Mouse (Mus musculus): ENCODE measurements around the gene Wdr61. TPM values are rescaled to one million over a fixed set of nuclear protein-coding genes. Genes with fewer than 3 reads are reported as not detected.

Wdr61 gene
- polyA plus RNA-seq, 1 experiment = 13.2 TPM

DNA sequence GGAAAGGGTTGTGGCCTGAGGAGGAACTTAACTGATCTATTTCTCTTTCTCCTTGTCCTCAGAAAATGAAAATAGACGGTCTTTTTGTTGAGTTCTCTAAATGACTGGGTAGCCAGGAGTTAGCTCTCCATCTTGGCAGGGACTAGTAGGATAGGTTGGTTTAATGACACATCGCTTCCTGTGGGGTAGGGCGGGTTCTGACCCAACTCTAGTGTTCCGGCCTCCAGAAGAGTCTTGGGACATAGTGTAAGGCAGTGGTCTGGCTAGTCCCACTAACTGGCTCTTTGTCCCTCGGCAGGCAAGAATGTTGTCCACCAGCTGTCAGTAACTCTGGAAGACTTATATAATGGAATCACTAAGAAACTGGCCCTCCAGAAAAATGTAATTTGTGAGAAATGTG, 26.2 kb downstream of the Wdr61 start:
- Histone ChIP-seq H3K36me3 (ENCODE audit: control insufficient read depth, insufficient read depth, low read length) (0 out of 2 replicates have a peak, but pooled peaks cover 2% of the 10 kb centered on the region), H3K27ac (ENCODE audit: insufficient read depth, low read length) (no peak overlapping the region), H3K4me3 (ENCODE audit: extremely low read depth, insufficient read depth, insufficient read length) (no peak overlapping the region), H3K27me3 (ENCODE audit: control insufficient read depth, insufficient read depth, low read length) (no peaks in the 10 kb centered on the region), H3K4me1 (ENCODE audit: control insufficient read depth, insufficient read depth, insufficient read length) (no peaks in the 10 kb centered on the region)
- TF ChIP-seq CTCF (IDR thresholded peaks at IDR 0.05; ENCODE audit: extremely low read depth, insufficient read depth, insufficient read length, insufficient replicate concordance) = no peak
- no peak for TF ChIP-seq POLR2A (IDR thresholded peaks at IDR 0.05; ENCODE audit: low read depth, low read length)
- DNase-seq (ENCODE audit: low read depth in 1 of 2, low spot score in 2 of 2) = no peak
- 82% methylated on average over 5 of the region's 5 CpGs for WGBS

GRCm38 (mm10) chr9:54707288-54707999, 26.9 kb downstream of the Wdr61 start:
- no peak for TF ChIP-seq CTCF (IDR thresholded peaks at IDR 0.05; ENCODE audit: extremely low read depth, insufficient read depth, insufficient read length, insufficient replicate concordance)
- no peak for TF ChIP-seq POLR2A (IDR thresholded peaks at IDR 0.05; ENCODE audit: low read depth, low read length)
- no peak overlapping the region for H3K27ac ChIP-seq (ENCODE audit: insufficient read depth, low read length)
- H3K36me3 ChIP-seq (ENCODE audit: control insufficient read depth, insufficient read depth, low read length) = no peaks in the 10 kb centered on the region
- 89% methylated on average over 8 of the region's 8 CpGs for WGBS
- DNase-seq (ENCODE audit: low read depth in 1 of 2, low spot score in 2 of 2) = no peak
- H3K27me3 ChIP-seq (ENCODE audit: control insufficient read depth, insufficient read depth, low read length) = no peaks in the 10 kb centered on the region
- no peak overlapping the region for H3K4me3 ChIP-seq (ENCODE audit: extremely low read depth, insufficient read depth, insufficient read length)
- H3K4me1 ChIP-seq (ENCODE audit: control insufficient read depth, insufficient read depth, insufficient read length) = no peaks in the 10 kb centered on the region

- no peak overlapping the region for H3K27ac ChIP-seq (ENCODE audit: insufficient read depth, low read length)
- H3K36me3 ChIP-seq (ENCODE audit: control insufficient read depth, insufficient read depth, low read length) = no peaks in the 10 kb centered on the region
- no peak for DNase-seq (ENCODE audit: low read depth in 1 of 2, low spot score in 2 of 2)
- H3K27me3 ChIP-seq (ENCODE audit: control insufficient read depth, insufficient read depth, low read length) = peaks cover 2% of the 10 kb centered on the region; the same call in 1 of the 2 replicates
- no peak overlapping the region for H3K4me3 ChIP-seq (ENCODE audit: extremely low read depth, insufficient read depth, insufficient read length)
- 54% methylated on average over 1 of the region's 1 CpGs for WGBS
- H3K4me1 ChIP-seq (ENCODE audit: control insufficient read depth, insufficient read depth, insufficient read length) = no peaks in the 10 kb centered on the region
- no peak for TF ChIP-seq CTCF (IDR thresholded peaks at IDR 0.05; ENCODE audit: extremely low read depth, insufficient read depth, insufficient read length, insufficient replicate concordance)
- TF ChIP-seq POLR2A (IDR thresholded peaks at IDR 0.05; ENCODE audit: low read depth, low read length) = no peak
Observed at GRCm38 (mm10) chr9:54705561-54705960, 28.8 kb downstream of the Wdr61 start.

DNA sequence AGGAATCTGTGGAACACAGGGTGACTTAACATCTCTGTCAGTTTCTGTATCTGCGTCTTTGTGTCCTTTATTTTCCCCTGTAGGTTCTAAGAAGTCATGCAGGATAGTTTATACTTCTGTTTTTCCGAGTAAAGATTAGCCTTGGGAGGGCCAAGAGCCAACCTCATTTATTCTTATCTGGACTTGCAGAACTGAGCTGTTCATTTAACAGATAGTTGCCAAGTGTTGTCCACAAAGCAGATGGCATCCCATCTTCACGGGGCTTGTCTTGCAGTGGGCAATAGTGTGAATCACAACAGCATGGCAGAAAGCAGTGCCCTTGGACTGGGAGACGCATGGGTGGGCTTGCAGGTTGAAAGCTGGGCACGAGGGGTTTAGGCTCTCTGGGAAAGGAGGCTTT, 30.0 kb downstream of the Wdr61 start:
- 77% methylated on average over 5 of the region's 5 CpGs for WGBS
- TF ChIP-seq POLR2A (IDR thresholded peaks at IDR 0.05; ENCODE audit: low read depth, low read length) (no peak), CTCF (IDR thresholded peaks at IDR 0.05; ENCODE audit: extremely low read depth, insufficient read depth, insufficient read length, insufficient replicate concordance) (no peak)
- Histone ChIP-seq H3K27ac (ENCODE audit: insufficient read depth, low read length) (no peak overlapping the region), H3K4me3 (ENCODE audit: extremely low read depth, insufficient read depth, insufficient read length) (no peak overlapping the region), H3K27me3 (ENCODE audit: control insufficient read depth, insufficient read depth, low read length) (peaks cover 10% of the 10 kb centered on the region), H3K4me1 (ENCODE audit: control insufficient read depth, insufficient read depth, insufficient read length) (no peaks in the 10 kb centered on the region; the same call in 1 of the 2 replicates), H3K36me3 (ENCODE audit: control insufficient read depth, insufficient read depth, low read length) (no peaks in the 10 kb centered on the region)
- no peak for DNase-seq (ENCODE audit: low read depth in 1 of 2, low spot score in 2 of 2)

DNA sequence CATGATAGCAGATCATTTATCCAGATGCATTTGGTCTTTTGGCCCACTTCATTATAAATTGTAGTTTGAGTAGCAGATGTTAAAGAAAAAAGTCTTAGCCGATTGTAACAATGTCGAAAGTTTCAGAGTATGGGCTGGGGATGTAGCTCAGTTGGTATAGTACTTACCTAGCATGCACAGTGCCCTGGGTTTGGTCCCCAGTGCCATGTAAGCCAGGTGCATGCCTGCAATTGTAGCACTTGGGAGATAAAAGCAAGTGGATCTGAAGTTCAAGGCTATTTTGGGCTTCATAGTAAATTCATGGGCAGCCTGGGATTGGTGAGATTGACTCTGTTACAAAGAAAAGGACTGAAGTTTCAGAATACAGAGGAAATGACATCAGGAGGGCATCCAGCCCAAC, 31.7 kb downstream of the Wdr61 start:
- H3K36me3 ChIP-seq (ENCODE audit: control insufficient read depth, insufficient read depth, low read length) = no peaks in the 10 kb centered on the region
- DNase-seq (ENCODE audit: low read depth in 1 of 2, low spot score in 2 of 2) = no peak
- H3K27me3 ChIP-seq (ENCODE audit: control insufficient read depth, insufficient read depth, low read length) = peaks cover 15% of the 10 kb centered on the region
- peaks cover 4% of the 10 kb centered on the region for H3K4me1 ChIP-seq (ENCODE audit: control insufficient read depth, insufficient read depth, insufficient read length)
- TF ChIP-seq CTCF (IDR thresholded peaks at IDR 0.05; ENCODE audit: extremely low read depth, insufficient read depth, insufficient read length, insufficient replicate concordance) (no peak), POLR2A (IDR thresholded peaks at IDR 0.05; ENCODE audit: low read depth, low read length) (no peak)
- no peak overlapping the region for H3K4me3 ChIP-seq (ENCODE audit: extremely low read depth, insufficient read depth, insufficient read length)
- no peak overlapping the region for H3K27ac ChIP-seq (ENCODE audit: insufficient read depth, low read length)
- WGBS = 91% methylated on average over 2 of the region's 2 CpGs

- WGBS = 91% methylated on average over 7 of the region's 7 CpGs
- TF ChIP-seq CTCF (IDR thresholded peaks at IDR 0.05; ENCODE audit: extremely low read depth, insufficient read depth, insufficient read length, insufficient replicate concordance) (no peak), POLR2A (IDR thresholded peaks at IDR 0.05; ENCODE audit: low read depth, low read length) (no peak)
- Histone ChIP-seq H3K4me1 (ENCODE audit: control insufficient read depth, insufficient read depth, insufficient read length) (peaks cover 4% of the 10 kb centered on the region), H3K4me3 (ENCODE audit: extremely low read depth, insufficient read depth, insufficient read length) (no peak overlapping the region), H3K27me3 (ENCODE audit: control insufficient read depth, insufficient read depth, low read length) (peaks cover 15% of the 10 kb centered on the region), H3K27ac (ENCODE audit: insufficient read depth, low read length) (no peak overlapping the region), H3K36me3 (ENCODE audit: control insufficient read depth, insufficient read depth, low read length) (no peaks in the 10 kb centered on the region)
- DNase-seq (ENCODE audit: low read depth in 1 of 2, low spot score in 2 of 2) = no peak
Observed at GRCm38 (mm10) chr9:54700746-54701145, 33.6 kb downstream of the Wdr61 start.

DNA sequence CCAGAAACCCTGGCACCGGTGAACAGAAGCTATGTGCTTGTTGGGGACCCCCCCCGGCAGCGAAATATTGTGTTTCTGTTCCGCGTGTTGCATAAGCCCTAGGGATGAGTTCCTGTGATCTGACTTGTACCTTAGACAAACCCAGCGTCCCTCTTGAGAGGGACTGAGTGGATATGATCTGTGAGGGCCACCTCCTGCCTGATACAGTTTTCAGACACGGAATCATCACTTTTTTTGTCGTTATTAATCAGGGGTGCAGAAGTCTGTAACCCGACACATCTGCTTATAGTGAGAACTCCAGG, 34.2 kb downstream of the Wdr61 start:
- 25% methylated on average over 9 of the region's 9 CpGs for WGBS
- Histone ChIP-seq H3K36me3 (ENCODE audit: control insufficient read depth, insufficient read depth, low read length) (no peaks in the 10 kb centered on the region), H3K4me1 (ENCODE audit: control insufficient read depth, insufficient read depth, insufficient read length) (peaks cover 4% of the 10 kb centered on the region), H3K27me3 (ENCODE audit: control insufficient read depth, insufficient read depth, low read length) (peaks cover 15% of the 10 kb centered on the region), H3K4me3 (ENCODE audit: extremely low read depth, insufficient read depth, insufficient read length) (peak overlapping the region; percentile 62), H3K27ac (ENCODE audit: insufficient read depth, low read length) (no peak overlapping the region)
- DNase-seq (ENCODE audit: low read depth in 1 of 2, low spot score in 2 of 2) = no peak
- no peak for TF ChIP-seq POLR2A (IDR thresholded peaks at IDR 0.05; ENCODE audit: low read depth, low read length)
- TF ChIP-seq CTCF (IDR thresholded peaks at IDR 0.05; ENCODE audit: extremely low read depth, insufficient read depth, insufficient read length, insufficient replicate concordance) = no peak
